Mouse (Mus musculus) midbrain, postnatal 0 days (tissue): ENCODE results near the gene Gpr1. TPM values are rescaled to one million over a fixed set of nuclear protein-coding genes. Genes with fewer than 3 reads are reported as not detected.

Source experiments
- ATAC-seq: fragments of 200-750 bp; cut with Nextera tagmentation; 2 replicates; pipeline ENCODE4 v1.8.0; 2017; ENCODE audit warnings: moderate number of reproducible peaks, mild to moderate bottlenecking, moderate TSS enrichment, moderate library complexity; ENCODE audit not compliant: low FRiP score
- DNase-seq: peaks from one replicate; pipeline ENCODE4 v3.0.0-alpha.2; 2015; ENCODE audit warnings: low spot score
- H3K27ac ChIP-seq: fragments of 300-500 bp; sonication (generic); 2 replicates; pipeline ENCODE4 v1.5.1; 2014; ENCODE audit warnings: low read depth, mild to moderate bottlenecking, low read length, mixed read lengths
- H3K27me3 ChIP-seq: fragments of 300-500 bp; sonication (generic); 2 replicates; pipeline ENCODE4 v1.6.1; 2014; ENCODE audit warnings: low read length, control low read depth, mixed read lengths; ENCODE audit not compliant: insufficient read depth
- H3K36me3 ChIP-seq: fragments of 300-500 bp; sonication (generic); 2 replicates; pipeline ENCODE4 v1.6.1; 2014; ENCODE audit warnings: low read length, control low read depth, mixed read lengths; ENCODE audit not compliant: insufficient read depth
- H3K4me1 ChIP-seq: fragments of 300-500 bp; sonication (generic); 2 replicates; pipeline ENCODE4 v1.6.1; 2014; ENCODE audit warnings: mild to moderate bottlenecking, control low read depth, antibody characterized with exemption, low read length, mixed read lengths; ENCODE audit not compliant: insufficient read depth
- H3K4me2 ChIP-seq: fragments of 300-500 bp; sonication (generic); 2 replicates; pipeline ENCODE4 v1.6.1; 2014; ENCODE audit warnings: low read depth, mild to moderate bottlenecking, low read length, mixed read lengths; ENCODE audit not compliant: poor library complexity, severe bottlenecking
- H3K4me3 ChIP-seq: fragments of 300-500 bp; sonication (generic); 2 replicates; pipeline ENCODE4 v1.5.1; 2014; ENCODE audit warnings: low read depth, mild to moderate bottlenecking, low read length, moderate library complexity
- H3K9ac ChIP-seq: fragments of 300-500 bp; sonication (generic); replicated peaks from 2 replicates; pipeline ENCODE4 v1.6.1; 2014; ENCODE audit warnings: mild to moderate bottlenecking, low read length, moderate library complexity, mixed read lengths; ENCODE audit not compliant: poor library complexity, severe bottlenecking
- H3K9me3 ChIP-seq: fragments of 300-500 bp; sonication (generic); 2 replicates; pipeline ENCODE4 v1.6.1; 2016; ENCODE audit warnings: low read length, control low read depth
- CTCF ChIP-seq: IDR thresholded peaks from 2 replicates; pipeline ENCODE4 v1.5.1; 2016; ENCODE audit warnings: antibody characterized with exemption, mild to moderate bottlenecking
- WGBS: fragments of 180-500 bp; shearing (Covaris S2); extraction: QIAGEN DNeasy Blood & Tissue Kit; methylation state at CpG from one replicate; pipeline ENCODE4 v1.1.7; 2014; 5-methylcytosine and 5-hydroxymethylcytosine counted together
- polyA plus RNA-seq: library from polyadenylated mRNA; unstranded; fragments of >200 nt; fragmentation: Nextera tagmentation; extraction: Ambion mirVana; gene quantifications from 2 replicates; pipeline ENCODE4 v1.2.1, GENCODE M21; 2015
- total RNA-seq: library from RNA; depleted of rRNA; stranded (reverse); fragments of >200 nt; gene quantifications from 2 replicates; pipeline ENCODE4 v1.2.3, GENCODE M21; 2014

Gene Gpr1
- total and polyA plus RNA-seq, 2 experiments from 2014 or later: 0.16 to 1.2 TPM

DNA sequence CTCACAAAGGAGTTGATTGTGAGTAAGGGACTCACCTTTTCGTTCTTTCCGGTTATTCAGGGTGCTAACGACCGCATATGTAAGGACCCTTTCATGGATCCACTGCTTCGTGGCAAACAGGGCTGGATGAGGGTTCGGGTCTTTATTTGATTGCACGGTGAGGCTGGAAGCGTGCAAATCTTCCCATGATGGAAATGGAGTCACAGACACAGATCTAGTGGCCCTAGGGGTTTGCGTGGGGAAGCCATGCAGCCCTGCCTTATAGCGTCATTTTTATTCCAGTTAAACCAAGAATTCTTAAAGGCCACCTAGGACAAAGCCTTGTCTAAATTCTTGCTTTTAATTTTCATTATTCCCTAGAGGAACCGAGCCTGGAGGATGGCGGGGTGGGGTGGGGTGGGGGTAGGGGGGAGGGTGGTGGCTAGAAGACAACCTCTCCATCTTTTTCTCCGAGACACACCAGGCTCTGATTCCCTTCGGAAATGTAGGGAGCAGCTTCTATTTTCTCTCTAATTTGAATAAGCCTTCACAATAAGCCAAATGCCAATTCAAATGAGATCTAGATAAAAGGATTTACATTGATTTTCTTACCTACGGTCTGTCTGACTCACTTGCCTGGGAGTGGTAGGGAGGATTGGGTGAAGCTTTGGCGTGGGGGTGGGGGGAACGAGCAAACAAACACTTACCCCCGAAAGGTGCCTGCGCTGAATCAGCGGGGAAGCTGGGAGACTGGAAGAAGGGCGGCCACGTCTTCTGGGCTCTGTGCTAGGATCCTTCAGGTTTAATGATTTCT is 669 bp downstream of the Gpr1 start:
- WGBS: 14% methylated on average over 22 of the region's 22 CpGs
- no peaks in the 10 kb centered on the region for H3K27me3 ChIP-seq
- no peaks in the 10 kb centered on the region for H3K36me3 ChIP-seq
- H3K4me3 ChIP-seq: 0 out of 2 replicates have a peak overlapping the region, but pooled peaks have one; percentile 12
- H3K9ac ChIP-seq: 0 out of 2 replicates have a peak overlapping the region, but pooled peaks have one; percentile 42
- no peaks in the 10 kb centered on the region for H3K9me3 ChIP-seq
- DNase-seq (no peak), ATAC-seq (peak; percentile 56; the same call in 1 of the 2 replicates)
- H3K4me1 ChIP-seq: no peaks in the 10 kb centered on the region
- no peak for TF ChIP-seq CTCF
- peak overlapping the region; percentile 26 for H3K4me2 ChIP-seq
- H3K27ac ChIP-seq: 0 out of 2 replicates have a peak overlapping the region, but pooled peaks have one; percentile 39

DNA sequence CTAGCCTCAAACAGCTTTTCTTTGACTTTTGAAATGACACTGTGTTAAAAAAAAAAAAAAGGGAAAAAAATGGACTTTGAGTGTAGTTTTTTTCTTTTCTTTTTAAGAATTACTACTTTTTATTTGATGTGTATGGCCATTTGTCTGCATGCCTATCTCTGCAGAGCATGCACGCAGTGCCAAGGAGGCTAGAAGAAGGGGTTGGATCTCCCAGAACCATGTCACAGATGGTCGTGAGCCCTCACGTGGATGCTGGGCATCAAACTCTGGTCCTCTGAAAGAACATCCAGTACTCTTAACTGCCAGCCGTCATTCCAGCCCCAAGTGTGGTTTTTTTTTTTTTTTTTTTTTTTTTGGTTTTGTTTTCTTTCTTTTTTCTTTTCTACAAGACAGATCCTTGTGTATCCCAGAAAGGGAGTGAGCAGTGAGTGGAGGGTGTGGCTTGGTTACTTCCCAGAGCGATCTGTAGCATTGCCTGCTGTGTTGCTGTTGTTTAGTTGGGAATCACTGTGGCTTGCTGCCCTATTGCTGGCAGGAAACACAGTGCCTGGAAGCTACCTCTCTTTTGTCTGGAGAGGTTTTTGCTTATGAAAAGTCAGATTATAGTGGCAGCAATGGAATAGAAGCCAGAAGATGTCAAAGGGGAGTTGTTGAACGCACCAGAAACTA is 4.3 kb downstream of the Gpr1 start:
- Histone ChIP-seq H3K9me3 (no peaks in the 10 kb centered on the region), H3K27ac (no peak overlapping the region), H3K36me3 (no peaks in the 10 kb centered on the region), H3K27me3 (no peaks in the 10 kb centered on the region), H3K4me3 (no peak overlapping the region), H3K9ac (no peak overlapping the region), H3K4me2 (no peak overlapping the region), H3K4me1 (no peaks in the 10 kb centered on the region)
- no peak for ATAC-seq
- no peak for TF ChIP-seq CTCF
- 21% methylated on average over 6 of the region's 6 CpGs for WGBS
- no peak for DNase-seq

DNA sequence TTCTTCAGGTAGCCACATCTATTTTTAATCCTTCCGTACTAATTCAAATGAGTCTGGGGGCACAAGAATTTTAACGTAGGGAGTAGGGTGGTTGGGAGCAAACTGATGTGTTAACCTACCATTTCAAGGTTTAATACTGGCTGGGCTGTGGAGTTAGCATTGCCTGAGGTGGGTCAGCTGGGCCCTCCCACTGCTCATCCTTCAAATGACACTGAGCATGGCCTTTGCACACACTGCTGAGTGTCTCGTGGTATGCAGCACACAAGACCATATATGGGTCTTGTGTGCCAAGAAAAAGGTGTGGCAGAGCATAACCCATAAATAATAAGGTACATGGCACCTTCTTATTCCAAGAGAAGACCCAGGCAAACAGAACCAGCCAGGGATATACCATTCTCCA is 6.7 kb downstream of the Gpr1 start:
- Histone ChIP-seq H3K36me3 (no peaks in the 10 kb centered on the region), H3K27me3 (no peaks in the 10 kb centered on the region), H3K4me2 (no peak overlapping the region), H3K9ac (no peak overlapping the region), H3K27ac (no peak overlapping the region), H3K9me3 (no peaks in the 10 kb centered on the region), H3K4me3 (no peak overlapping the region), H3K4me1 (peaks cover 3% of the 10 kb centered on the region; the same call in 1 of the 2 replicates)
- ATAC-seq (no peak), DNase-seq (no peak)
- 80% methylated on average over 3 of the region's 3 CpGs for WGBS
- no peak for TF ChIP-seq CTCF

DNA sequence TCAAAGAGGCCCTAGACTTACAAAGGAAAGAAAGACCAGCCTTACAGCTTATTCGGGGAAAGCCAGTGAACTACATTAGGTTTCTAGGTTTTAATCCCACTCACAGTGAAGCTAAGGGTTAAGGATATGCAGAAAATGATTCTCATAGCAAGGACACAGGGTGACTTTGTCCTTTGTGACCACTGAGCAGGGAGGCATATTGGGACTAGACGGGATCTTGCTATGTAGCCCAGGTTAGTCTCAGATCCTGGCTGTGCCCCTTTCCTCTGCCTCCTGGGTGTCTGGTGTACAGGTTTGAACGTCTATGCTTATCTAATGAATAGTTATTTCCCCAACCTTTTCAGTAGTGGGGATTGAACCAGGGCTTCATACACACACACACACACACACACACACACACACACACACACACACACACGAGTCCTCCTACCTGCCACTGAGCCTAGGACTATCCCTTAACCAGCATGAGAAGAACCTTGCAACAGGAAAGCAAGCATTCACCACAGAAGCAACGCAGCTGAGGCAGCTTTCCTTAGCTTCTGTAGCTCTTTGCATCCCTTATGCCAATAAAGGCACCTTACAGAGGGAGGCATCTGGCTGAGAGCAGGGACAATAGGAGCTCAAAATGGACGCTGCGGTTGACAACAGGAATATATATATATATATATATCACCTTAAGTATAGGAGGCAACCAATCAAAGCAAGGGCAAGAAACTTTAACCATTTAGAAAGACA is 9.5 kb downstream of the Gpr1 start:
- 19% methylated on average over 7 of the region's 7 CpGs for WGBS
- no peak for DNase-seq
- Histone ChIP-seq H3K4me3 (no peak overlapping the region), H3K9ac (no peak overlapping the region), H3K4me2 (no peak overlapping the region), H3K27ac (peak overlapping the region; percentile 73), H3K36me3 (no peaks in the 10 kb centered on the region), H3K27me3 (no peaks in the 10 kb centered on the region), H3K9me3 (no peaks in the 10 kb centered on the region), H3K4me1 (peaks cover 3% of the 10 kb centered on the region; the same call in 1 of the 2 replicates)
- ATAC-seq: no peak
- TF ChIP-seq CTCF: no peak

DNA sequence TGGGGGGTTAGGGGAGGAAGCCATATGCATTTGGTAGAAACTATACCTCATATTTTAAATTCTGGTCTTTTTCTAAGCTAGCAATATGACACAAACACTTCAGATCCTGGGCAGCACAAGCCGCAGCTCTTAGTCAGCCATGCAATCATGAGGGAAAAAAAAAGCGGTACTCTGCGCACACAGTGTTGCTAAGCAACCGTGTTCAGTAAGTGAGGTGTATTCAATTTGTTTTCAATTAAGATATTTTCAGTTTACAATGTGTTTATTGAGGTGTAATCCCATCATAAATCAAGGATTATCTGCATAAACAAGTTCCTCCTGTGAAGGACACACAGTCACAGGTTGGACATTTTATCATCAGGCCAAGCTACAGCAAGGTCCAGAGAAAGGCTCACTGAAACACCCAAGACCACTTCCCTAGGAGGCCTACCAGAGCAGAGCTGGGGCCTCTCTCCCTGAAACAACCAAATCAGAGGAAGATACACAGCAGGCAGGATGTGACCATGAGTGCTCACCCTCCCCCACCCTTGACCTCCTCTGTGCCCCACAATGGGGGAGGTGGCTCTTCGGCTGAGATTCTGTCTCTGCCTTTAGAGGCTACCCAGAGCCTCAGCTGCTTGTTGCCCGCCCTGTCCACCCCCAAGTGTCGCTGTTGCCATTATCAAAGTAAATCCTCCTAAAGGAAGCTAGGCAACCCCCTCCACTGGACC is 10.2 kb downstream of the Gpr1 start:
- TF ChIP-seq CTCF: peak; percentile 69
- DNase-seq (peak; percentile 76), ATAC-seq (peak; percentile 70)
- Histone ChIP-seq H3K9me3 (no peaks in the 10 kb centered on the region), H3K4me2 (no peak overlapping the region), H3K27ac (peak overlapping the region; percentile 73), H3K4me3 (no peak overlapping the region), H3K27me3 (no peaks in the 10 kb centered on the region), H3K9ac (no peak overlapping the region), H3K4me1 (peaks cover 3% of the 10 kb centered on the region; the same call in 1 of the 2 replicates), H3K36me3 (no peaks in the 10 kb centered on the region)
- 6% methylated on average over 7 of the region's 7 CpGs for WGBS
